Mouse (Mus musculus) intestine, embryonic 16.5 days (tissue): Measurements from ENCODE around the gene Vsx1. TPM values are rescaled to one million over a fixed set of nuclear protein-coding genes. Genes with fewer than 3 reads are reported as not detected.

Source experiments
- ATAC-seq: fragments of 200-750 bp; cut with Nextera tagmentation; 2 replicates; pipeline ENCODE4 v1.8.0; 2017; ENCODE audit warnings: moderate TSS enrichment, moderate library complexity
- H3K27ac ChIP-seq: fragments of 300-500 bp; sonication (generic); 2 replicates; pipeline ENCODE4 v1.5.1; 2014; ENCODE audit warnings: mild to moderate bottlenecking, low read length
- H3K27me3 ChIP-seq: fragments of 300-500 bp; sonication (generic); replicated peaks from 2 replicates; pipeline ENCODE4 v1.6.1; 2014; ENCODE audit warnings: low read length, control low read depth, mixed read lengths; ENCODE audit not compliant: control insufficient read depth, insufficient read depth
- H3K36me3 ChIP-seq: fragments of 300-500 bp; sonication (generic); 2 replicates; pipeline ENCODE4 v1.6.1; 2014; ENCODE audit warnings: low read length, control low read depth; ENCODE audit not compliant: control insufficient read depth, insufficient read depth
- H3K4me1 ChIP-seq: fragments of 300-500 bp; sonication (generic); 2 replicates; pipeline ENCODE4 v1.6.1; 2014; ENCODE audit warnings: low read length, control low read depth, mixed read lengths; ENCODE audit not compliant: control insufficient read depth, insufficient read depth
- H3K4me2 ChIP-seq: fragments of 300-500 bp; sonication (generic); 2 replicates; pipeline ENCODE4 v1.6.1; 2014; ENCODE audit warnings: low read depth, low read length, control low read depth
- H3K4me3 ChIP-seq: fragments of 300-500 bp; sonication (generic); 2 replicates; pipeline ENCODE4 v1.5.1; 2014; ENCODE audit warnings: mild to moderate bottlenecking, low read length
- H3K9ac ChIP-seq: fragments of 300-500 bp; sonication (generic); 2 replicates; pipeline ENCODE4 v1.6.1; 2014; ENCODE audit warnings: low read depth, low read length
- H3K9me3 ChIP-seq: fragments of 300-500 bp; sonication (generic); 2 replicates; pipeline ENCODE4 v1.6.1; 2016; ENCODE audit warnings: low read length, control low read depth; ENCODE audit not compliant: control insufficient read depth
- WGBS: fragments of 180-500 bp; shearing (Covaris S2); extraction: QIAGEN DNeasy Blood & Tissue Kit; methylation state at CpG from one replicate; pipeline ENCODE4 v1.1.7; 2014; 5-methylcytosine and 5-hydroxymethylcytosine counted together
- polyA plus RNA-seq: library from polyadenylated mRNA; unstranded; fragments of >200 nt; fragmentation: Nextera tagmentation; extraction: Ambion mirVana; gene quantifications from 2 replicates; pipeline ENCODE4 v1.2.1, GENCODE M21; 2015

The Vsx1 gene
- polyA plus RNA-seq, 1 experiment from 2014 or later: not detected

DNA sequence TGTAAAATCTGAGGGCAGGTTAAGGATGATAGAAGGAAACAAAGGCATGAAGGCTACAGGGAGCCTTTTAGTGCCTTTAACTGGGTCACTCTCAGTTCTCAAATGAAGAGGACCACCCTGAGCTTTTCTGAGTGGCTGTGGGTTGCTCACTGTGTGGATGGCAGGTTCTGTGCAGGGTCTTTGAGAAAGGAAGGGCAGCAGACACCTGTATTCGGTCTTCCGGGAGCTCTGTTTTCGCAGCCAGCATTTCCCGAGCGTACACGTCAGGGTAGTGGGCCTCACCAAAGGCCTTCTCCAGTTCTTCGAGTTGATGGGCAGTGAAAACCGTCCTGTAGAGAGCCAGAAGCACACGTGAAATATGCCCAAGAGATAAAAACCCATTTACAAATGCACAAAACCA lies 3.8 kb downstream of the Vsx1 start:
- H3K27me3 ChIP-seq: peaks cover 32% of the 10 kb centered on the region
- no peak overlapping the region for H3K4me2 ChIP-seq
- WGBS: 88% methylated on average over 9 of the region's 9 CpGs
- no peak overlapping the region for H3K27ac ChIP-seq
- H3K9me3 ChIP-seq: no peaks in the 10 kb centered on the region
- no peak overlapping the region for H3K4me3 ChIP-seq
- no peaks in the 10 kb centered on the region for H3K36me3 ChIP-seq
- H3K9ac ChIP-seq: no peak overlapping the region
- no peak for ATAC-seq
- H3K4me1 ChIP-seq: 0 out of 2 replicates have a peak, but pooled peaks cover 9% of the 10 kb centered on the region

DNA sequence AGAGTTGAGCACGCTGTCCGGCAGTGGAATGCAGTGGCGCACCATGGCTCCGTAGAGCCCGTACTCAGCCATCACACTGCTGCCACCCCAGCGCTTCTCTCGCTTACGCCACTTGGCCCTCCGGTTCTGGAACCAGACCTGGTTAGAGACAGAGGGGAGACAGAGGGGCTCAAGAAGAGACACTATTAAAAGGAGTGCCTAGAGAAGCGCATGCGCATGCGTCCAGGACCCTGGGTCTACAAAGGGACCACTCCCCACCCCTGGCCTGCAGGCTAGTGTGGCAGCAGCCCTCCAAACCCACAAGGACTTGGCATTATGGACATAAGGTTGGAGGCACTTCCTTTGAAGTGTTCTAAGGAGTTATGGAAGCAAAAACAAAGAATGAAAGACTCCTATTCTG lies 4.7 kb downstream of the Vsx1 start:
- Histone ChIP-seq H3K9ac (no peak overlapping the region), H3K4me3 (no peak overlapping the region), H3K27me3 (peaks cover 23% of the 10 kb centered on the region), H3K9me3 (no peaks in the 10 kb centered on the region), H3K4me2 (no peak overlapping the region), H3K4me1 (0 out of 2 replicates have a peak, but pooled peaks cover 9% of the 10 kb centered on the region), H3K27ac (no peak overlapping the region), H3K36me3 (no peaks in the 10 kb centered on the region)
- ATAC-seq: no peak
- 82% methylated on average over 12 of the region's 12 CpGs for WGBS

DNA sequence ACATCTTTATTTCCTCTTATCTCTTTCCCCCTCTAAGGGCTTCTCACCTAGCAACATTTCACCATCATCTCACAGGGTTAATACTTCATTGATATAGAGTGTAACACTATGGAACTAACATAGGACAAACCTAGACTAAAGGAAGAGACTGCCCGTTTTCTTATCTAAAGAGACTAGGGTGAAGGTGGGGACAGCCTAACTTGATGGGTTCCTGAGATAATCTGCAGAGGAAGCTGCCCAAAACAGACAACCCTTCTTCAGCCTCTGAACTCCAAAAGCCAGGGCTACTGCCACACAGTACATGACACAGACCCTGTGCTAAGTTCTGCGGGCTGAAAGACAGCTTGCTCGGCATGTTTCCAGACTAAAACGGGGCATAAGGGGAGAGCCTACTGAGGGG lies 7.6 kb downstream of the Vsx1 start:
- Histone ChIP-seq H3K4me2 (no peak overlapping the region), H3K9ac (no peak overlapping the region), H3K9me3 (no peaks in the 10 kb centered on the region), H3K36me3 (no peaks in the 10 kb centered on the region), H3K4me1 (no peaks in the 10 kb centered on the region), H3K27me3 (peaks cover 6% of the 10 kb centered on the region; the same call in 1 of the 2 replicates), H3K27ac (no peak overlapping the region), H3K4me3 (no peak overlapping the region)
- ATAC-seq: no peak
- 48% methylated on average over 4 of the region's 4 CpGs for WGBS

DNA sequence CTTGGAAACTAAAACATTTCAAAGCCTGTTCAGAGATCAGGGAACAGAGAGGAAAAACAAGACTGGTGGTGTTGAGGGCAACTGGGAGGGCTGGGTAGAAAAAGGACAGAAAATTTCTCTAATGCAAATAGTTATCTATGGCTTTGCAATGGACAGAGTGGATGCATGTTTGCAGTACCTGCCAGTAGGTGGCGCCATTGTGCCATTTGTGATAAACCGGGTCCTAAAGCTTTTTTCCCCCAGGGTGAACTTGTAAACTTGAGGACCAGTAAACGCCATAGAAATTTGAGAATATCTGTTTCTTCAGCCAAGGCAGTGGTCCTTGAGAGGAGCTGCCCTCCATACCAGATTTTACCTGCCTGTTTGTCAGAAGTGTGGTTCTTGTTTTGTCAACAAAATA lies 10.8 kb downstream of the Vsx1 start:
- ATAC-seq: no peak
- no peak overlapping the region for H3K4me3 ChIP-seq
- no peaks in the 10 kb centered on the region for H3K4me1 ChIP-seq
- no peaks in the 10 kb centered on the region for H3K27me3 ChIP-seq
- H3K9me3 ChIP-seq: no peaks in the 10 kb centered on the region
- H3K27ac ChIP-seq: no peak overlapping the region
- H3K9ac ChIP-seq: no peak overlapping the region
- no peak overlapping the region for H3K4me2 ChIP-seq
- H3K36me3 ChIP-seq: no peaks in the 10 kb centered on the region
- under 1% methylated on average over 3 of the region's 3 CpGs for WGBS

DNA sequence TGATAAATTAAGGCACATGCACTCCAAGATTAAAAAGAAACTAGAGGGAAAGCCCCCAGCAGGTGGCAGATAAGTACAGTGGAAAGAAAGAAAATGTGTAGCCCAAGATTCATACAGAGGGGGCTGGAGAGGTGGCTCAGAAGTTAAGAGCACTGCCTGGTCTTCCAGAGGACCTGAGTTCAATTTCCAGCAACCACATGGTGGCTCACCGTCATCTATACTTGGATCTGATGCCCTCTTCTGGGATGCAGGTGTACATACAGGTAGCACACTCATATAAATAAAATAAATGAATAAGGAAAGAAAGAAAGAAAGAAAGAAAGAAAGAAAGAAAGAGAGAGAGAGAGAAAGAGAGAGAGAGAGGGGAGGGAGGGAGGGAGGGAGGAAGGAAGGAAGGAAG lies 13.6 kb downstream of the Vsx1 start:
- 26% methylated on average over 1 of the region's 1 CpGs for WGBS
- no peaks in the 10 kb centered on the region for H3K36me3 ChIP-seq
- no peaks in the 10 kb centered on the region for H3K27me3 ChIP-seq
- H3K4me3 ChIP-seq: no peak overlapping the region
- H3K9ac ChIP-seq: no peak overlapping the region
- no peak for ATAC-seq
- no peaks in the 10 kb centered on the region for H3K9me3 ChIP-seq
- H3K27ac ChIP-seq: no peak overlapping the region
- H3K4me1 ChIP-seq: no peaks in the 10 kb centered on the region
- H3K4me2 ChIP-seq: no peak overlapping the region

DNA sequence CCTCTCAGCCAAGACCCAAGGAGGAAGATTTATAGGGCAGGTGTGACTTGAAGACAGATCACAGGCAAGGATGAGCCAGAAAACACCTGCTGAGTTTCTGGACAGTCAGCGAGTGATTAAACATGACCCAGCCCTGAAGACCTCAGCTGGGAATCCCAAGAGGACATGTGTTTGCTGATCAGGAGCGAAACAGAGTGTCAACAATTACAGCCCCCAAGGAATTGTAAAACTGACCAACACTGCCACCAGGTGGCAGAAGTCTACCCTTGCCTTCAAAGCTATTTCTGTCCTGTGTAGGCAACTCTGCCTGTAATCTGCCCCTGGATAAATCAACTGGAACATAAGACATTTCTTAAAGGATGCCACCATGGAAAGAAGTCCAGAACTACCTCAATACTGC lies 14.3 kb downstream of the Vsx1 start:
- no peak overlapping the region for H3K9ac ChIP-seq
- ATAC-seq: peak; percentile 76
- 5% methylated on average over 2 of the region's 2 CpGs for WGBS
- no peaks in the 10 kb centered on the region for H3K9me3 ChIP-seq
- no peak overlapping the region for H3K4me3 ChIP-seq
- no peak overlapping the region for H3K27ac ChIP-seq
- no peaks in the 10 kb centered on the region for H3K4me1 ChIP-seq
- no peak overlapping the region for H3K4me2 ChIP-seq
- no peaks in the 10 kb centered on the region for H3K36me3 ChIP-seq
- H3K27me3 ChIP-seq: no peaks in the 10 kb centered on the region

DNA sequence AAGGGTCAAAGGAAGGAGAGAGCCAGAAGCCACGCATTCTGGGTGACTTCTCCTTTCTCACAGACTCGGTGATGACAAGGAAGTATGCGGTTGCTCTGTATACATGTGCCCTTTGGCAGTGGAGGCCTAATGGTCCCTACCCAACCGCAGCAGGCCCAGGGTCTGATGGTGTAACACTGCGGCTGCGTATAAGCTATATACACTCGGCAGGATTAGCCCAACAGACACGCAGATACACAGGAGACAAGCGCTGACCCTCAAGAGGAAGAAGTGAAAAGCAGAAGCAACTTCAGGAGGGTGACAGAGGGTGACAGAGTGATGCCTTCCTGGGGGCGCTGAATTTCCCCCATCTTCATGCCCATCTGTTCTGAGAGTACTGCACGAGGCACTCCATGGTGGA lies 15.2 kb downstream of the Vsx1 start:
- Histone ChIP-seq H3K27ac (no peak overlapping the region), H3K4me1 (peaks cover 1% of the 10 kb centered on the region; the same call in 1 of the 2 replicates), H3K9ac (no peak overlapping the region), H3K4me2 (no peak overlapping the region), H3K27me3 (no peaks in the 10 kb centered on the region), H3K9me3 (no peaks in the 10 kb centered on the region), H3K4me3 (no peak overlapping the region), H3K36me3 (no peaks in the 10 kb centered on the region)
- WGBS: 87% methylated on average over 11 of the region's 11 CpGs
- no peak for ATAC-seq

DNA sequence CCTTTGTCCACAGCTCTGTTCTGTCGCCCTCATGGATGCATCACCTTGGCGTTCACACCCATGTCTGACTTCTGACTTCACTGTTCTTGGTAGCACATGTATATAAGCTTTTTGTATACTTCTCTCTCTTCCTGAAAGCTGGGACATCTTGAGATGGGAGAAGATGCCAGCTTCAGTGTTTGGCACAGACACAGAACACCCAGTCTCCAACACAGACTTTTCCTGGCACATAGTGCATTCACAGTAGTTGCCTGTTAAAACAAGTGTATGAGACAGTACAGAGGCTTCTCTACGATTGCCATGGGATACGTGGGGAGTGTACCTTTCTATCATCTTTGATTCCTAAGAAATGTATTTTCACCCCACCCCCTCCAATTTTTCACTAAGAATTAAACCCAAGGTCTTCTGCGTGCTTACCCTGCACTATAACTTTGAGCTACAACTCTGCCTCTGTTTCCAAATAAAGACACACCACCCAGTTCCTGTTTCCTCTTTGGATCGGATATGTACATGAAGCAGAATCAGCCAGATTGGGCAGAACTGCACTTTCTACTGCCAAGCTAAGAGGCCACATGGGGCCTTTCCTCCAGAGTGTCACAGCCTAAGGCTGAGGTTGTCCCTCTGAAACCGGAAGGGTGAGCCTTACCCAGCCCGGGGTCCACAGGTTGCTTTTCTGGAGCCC lies 17.4 kb downstream of the Vsx1 start:
- H3K4me2 ChIP-seq: no peak overlapping the region
- no peaks in the 10 kb centered on the region for H3K9me3 ChIP-seq
- H3K9ac ChIP-seq: no peak overlapping the region
- H3K36me3 ChIP-seq: no peaks in the 10 kb centered on the region
- WGBS: 78% methylated on average over 8 of the region's 8 CpGs
- H3K27ac ChIP-seq: no peak overlapping the region
- ATAC-seq: no peak
- H3K4me3 ChIP-seq: no peak overlapping the region
- peaks cover 9% of the 10 kb centered on the region for H3K4me1 ChIP-seq
- no peaks in the 10 kb centered on the region for H3K27me3 ChIP-seq

DNA sequence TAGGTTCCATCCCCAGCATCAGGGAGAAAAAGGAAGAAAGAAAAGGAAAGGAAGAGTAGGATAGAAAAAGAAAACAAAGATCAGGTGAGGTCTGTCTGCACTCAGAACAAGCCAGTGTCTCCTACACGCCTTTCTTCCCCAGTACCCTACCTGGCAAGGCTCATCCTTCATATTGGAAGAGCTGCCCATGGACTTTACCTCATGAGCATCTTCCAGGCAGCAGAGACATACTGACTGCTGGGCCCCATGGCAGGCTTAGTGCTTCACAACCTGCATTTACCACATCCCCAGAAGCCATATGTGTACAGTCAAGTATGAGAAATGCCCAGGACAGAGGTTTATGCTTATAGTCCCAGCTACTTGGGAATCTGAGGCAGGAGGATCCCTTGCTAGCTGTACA lies 18.2 kb downstream of the Vsx1 start:
- Histone ChIP-seq H3K4me3 (no peak overlapping the region), H3K9ac (no peak overlapping the region), H3K4me1 (peaks cover 12% of the 10 kb centered on the region), H3K27ac (no peak overlapping the region), H3K4me2 (no peak overlapping the region), H3K27me3 (no peaks in the 10 kb centered on the region), H3K36me3 (no peaks in the 10 kb centered on the region), H3K9me3 (no peaks in the 10 kb centered on the region)
- no peak for ATAC-seq
- 82% methylated on average over 1 of the region's 1 CpGs for WGBS
